Mouse (Mus musculus) hindbrain, embryonic 12.5 days (tissue): Measurements from ENCODE around the gene Ppp1r14b. TPM values are rescaled to one million over a fixed set of nuclear protein-coding genes. Genes with fewer than 3 reads are reported as not detected.
A peak's percentile ranks its signal among the peaks of the same experiment; 100 is the strongest.

ENCODE experiments used
- ATAC-seq: fragments of 200-750 bp; cut with Nextera tagmentation; 2 replicates; pipeline ENCODE4 v1.8.0; 2017; ENCODE audit warnings: moderate TSS enrichment; ENCODE audit not compliant: low FRiP score
- H3K27ac ChIP-seq: fragments of 300-500 bp; sonication (generic); 2 replicates; pipeline ENCODE4 v1.5.1; 2016; ENCODE audit warnings: mild to moderate bottlenecking
- H3K27me3 ChIP-seq: fragments of 300-500 bp; sonication (generic); 2 replicates; pipeline ENCODE4 v1.6.1; 2016; ENCODE audit warnings: mild to moderate bottlenecking
- H3K36me3 ChIP-seq: fragments of 300-500 bp; sonication (generic); 2 replicates; pipeline ENCODE4 v1.6.1; 2016; ENCODE audit warnings: mild to moderate bottlenecking
- H3K4me1 ChIP-seq: fragments of 300-500 bp; sonication (generic); 2 replicates; pipeline ENCODE4 v1.6.1; 2016
- H3K4me2 ChIP-seq: fragments of 300-500 bp; sonication (generic); replicated peaks from 2 replicates; pipeline ENCODE4 v1.6.1; 2016; ENCODE audit warnings: mild to moderate bottlenecking
- H3K4me3 ChIP-seq: fragments of 300-500 bp; sonication (generic); 2 replicates; pipeline ENCODE4 v1.5.1; 2016; ENCODE audit warnings: mild to moderate bottlenecking
- H3K9ac ChIP-seq: fragments of 300-500 bp; sonication (generic); 2 replicates; pipeline ENCODE4 v1.6.1; 2016; ENCODE audit warnings: mild to moderate bottlenecking, moderate library complexity
- H3K9me3 ChIP-seq: fragments of 300-500 bp; sonication (generic); replicated peaks from 2 replicates; pipeline ENCODE4 v1.6.1; 2016; ENCODE audit warnings: mild to moderate bottlenecking
- WGBS: fragments of 180-500 bp; shearing (Covaris S2); methylation state at CpG from one replicate; pipeline ENCODE4 v1.1.7; 2016; 5-methylcytosine and 5-hydroxymethylcytosine counted together
- polyA plus RNA-seq: library from polyadenylated mRNA; unstranded; fragments of >200 nt; fragmentation: Nextera tagmentation; extraction: Ambion mirVana; gene quantifications from 2 replicates; pipeline ENCODE4 v1.2.1, GENCODE M21; 2016

Gene Ppp1r14b
- polyA plus RNA-seq, 1 experiment from 2014 or later: 259 TPM

- H3K27me3 ChIP-seq: no peaks in the 10 kb centered on the region
- H3K4me1 ChIP-seq: peaks cover 22% of the 10 kb centered on the region
- H3K9ac ChIP-seq: peak overlapping the region; percentile 77
- ATAC-seq: no peak
- no peaks in the 10 kb centered on the region for H3K9me3 ChIP-seq
- peak overlapping the region; percentile 56 for H3K4me3 ChIP-seq
- H3K4me2 ChIP-seq: peak overlapping the region; percentile 95
- WGBS: 42% methylated on average over 5 of the region's 5 CpGs
- H3K36me3 ChIP-seq: peaks cover 4% of the 10 kb centered on the region; the same call in 1 of the 2 replicates
- H3K27ac ChIP-seq: peak overlapping the region; percentile 97; the same call in 1 of the 2 replicates
These were observed 24.8 kb upstream of the Ppp1r14b start for GRCm38 (mm10) chr19:6949951-6950350.

GRCm38 (mm10) chr19:6950613-6951153 lies 24.1 kb upstream of the Ppp1r14b start:
- ATAC-seq: peak; percentile 63
- WGBS: 0% methylated on average over 28 of the region's 28 CpGs

GRCm38 (mm10) chr19:6951381-6951968 lies 23.3 kb upstream of the Ppp1r14b start:
- ATAC-seq: peak; percentile 83
- H3K27ac ChIP-seq: peak overlapping the region; percentile 97
- H3K4me2 ChIP-seq: peak overlapping the region; percentile 95
- peak overlapping the region; percentile 77 for H3K9ac ChIP-seq
- peaks cover 12% of the 10 kb centered on the region; the same call in 1 of the 2 replicates for H3K36me3 ChIP-seq
- peak overlapping the region; percentile 56 for H3K4me3 ChIP-seq
- no peaks in the 10 kb centered on the region for H3K9me3 ChIP-seq
- H3K4me1 ChIP-seq: peaks cover 22% of the 10 kb centered on the region
- WGBS: under 1% methylated on average over 35 of the region's 35 CpGs
- H3K27me3 ChIP-seq: no peaks in the 10 kb centered on the region

More at GRCm38 (mm10) chr19:6950613-6951153, 24.1 kb upstream of the Ppp1r14b start:
- no peaks in the 10 kb centered on the region for H3K9me3 ChIP-seq
- peaks cover 9% of the 10 kb centered on the region; the same call in 1 of the 2 replicates for H3K36me3 ChIP-seq
- peak overlapping the region; percentile 56 for H3K4me3 ChIP-seq
- peak overlapping the region; percentile 77 for H3K9ac ChIP-seq
- no peaks in the 10 kb centered on the region for H3K27me3 ChIP-seq
- peak overlapping the region; percentile 95 for H3K4me2 ChIP-seq
- H3K27ac ChIP-seq: peak overlapping the region; percentile 97
- H3K4me1 ChIP-seq: peaks cover 22% of the 10 kb centered on the region

- Histone ChIP-seq H3K9me3 (no peaks in the 10 kb centered on the region), H3K9ac (peak overlapping the region; percentile 77), H3K27me3 (no peaks in the 10 kb centered on the region), H3K4me3 (peak overlapping the region; percentile 56), H3K4me1 (peaks cover 22% of the 10 kb centered on the region), H3K36me3 (peaks cover 12% of the 10 kb centered on the region; the same call in 1 of the 2 replicates), H3K4me2 (peak overlapping the region; percentile 95), H3K27ac (peak overlapping the region; percentile 97)
- 4% methylated on average over 31 of the region's 31 CpGs for WGBS
- ATAC-seq: peak; percentile 12; the same call in 1 of the 2 replicates
These were observed 22.6 kb upstream of the Ppp1r14b start for GRCm38 (mm10) chr19:6951994-6952711.

- Histone ChIP-seq H3K4me2 (peak overlapping the region; percentile 95), H3K36me3 (peaks cover 12% of the 10 kb centered on the region; the same call in 1 of the 2 replicates), H3K27ac (0 out of 2 replicates have a peak overlapping the region, but pooled peaks have one; percentile 26), H3K9me3 (no peaks in the 10 kb centered on the region), H3K27me3 (no peaks in the 10 kb centered on the region), H3K4me1 (peaks cover 22% of the 10 kb centered on the region), H3K4me3 (peak overlapping the region; percentile 56), H3K9ac (peak overlapping the region; percentile 77)
- ATAC-seq: no peak
- 28% methylated on average over 3 of the region's 3 CpGs for WGBS
These were observed 22.1 kb upstream of the Ppp1r14b start for GRCm38 (mm10) chr19:6952712-6953037.

GRCm38 (mm10) chr19:6954046-6954445 lies 20.7 kb upstream of the Ppp1r14b start:
- no peak for ATAC-seq
- WGBS: 56% methylated on average over 9 of the region's 9 CpGs
- Histone ChIP-seq H3K4me2 (no peak overlapping the region), H3K9ac (0 out of 2 replicates have a peak overlapping the region, but pooled peaks have one; percentile 18), H3K4me1 (peaks cover 22% of the 10 kb centered on the region), H3K9me3 (no peaks in the 10 kb centered on the region), H3K36me3 (peaks cover 12% of the 10 kb centered on the region; the same call in 1 of the 2 replicates), H3K4me3 (no peak overlapping the region), H3K27me3 (no peaks in the 10 kb centered on the region), H3K27ac (no peak overlapping the region)

GRCm38 (mm10) chr19:6955424-6955823 lies 19.3 kb upstream of the Ppp1r14b start:
- peaks cover 14% of the 10 kb centered on the region for H3K4me1 ChIP-seq
- H3K4me3 ChIP-seq: no peak overlapping the region
- ATAC-seq: no peak
- WGBS: 86% methylated on average over 7 of the region's 7 CpGs
- peaks cover 12% of the 10 kb centered on the region for H3K36me3 ChIP-seq
- H3K27me3 ChIP-seq: no peaks in the 10 kb centered on the region
- no peak overlapping the region for H3K27ac ChIP-seq
- no peak overlapping the region for H3K4me2 ChIP-seq
- H3K9ac ChIP-seq: 0 out of 2 replicates have a peak overlapping the region, but pooled peaks have one; percentile 4
- no peaks in the 10 kb centered on the region for H3K9me3 ChIP-seq

GRCm38 (mm10) chr19:6956461-6956860 lies 18.3 kb upstream of the Ppp1r14b start:
- ATAC-seq: no peak
- peaks cover 13% of the 10 kb centered on the region for H3K4me1 ChIP-seq
- H3K27me3 ChIP-seq: no peaks in the 10 kb centered on the region
- no peaks in the 10 kb centered on the region for H3K9me3 ChIP-seq
- H3K27ac ChIP-seq: no peak overlapping the region
- no peak overlapping the region for H3K4me3 ChIP-seq
- 75% methylated on average over 10 of the region's 10 CpGs for WGBS
- H3K36me3 ChIP-seq: peaks cover 12% of the 10 kb centered on the region
- no peak overlapping the region for H3K9ac ChIP-seq
- H3K4me2 ChIP-seq: no peak overlapping the region

GRCm38 (mm10) chr19:6968491-6969271 lies 6.1 kb upstream of the Ppp1r14b start:
- 14% methylated on average over 15 of the region's 15 CpGs for WGBS
- Histone ChIP-seq H3K27me3 (peaks cover 37% of the 10 kb centered on the region), H3K27ac (no peak overlapping the region), H3K4me1 (peaks cover 21% of the 10 kb centered on the region), H3K4me3 (peak overlapping the region; percentile 45), H3K9ac (0 out of 2 replicates have a peak overlapping the region, but pooled peaks have one; percentile 23), H3K36me3 (no peaks in the 10 kb centered on the region), H3K9me3 (no peaks in the 10 kb centered on the region), H3K4me2 (peak overlapping the region; percentile 56)
- no peak for ATAC-seq

GRCm38 (mm10) chr19:6969291-6969664 lies 5.5 kb upstream of the Ppp1r14b start:
- Histone ChIP-seq H3K4me3 (peak overlapping the region; percentile 45), H3K4me2 (peak overlapping the region; percentile 56), H3K9me3 (no peaks in the 10 kb centered on the region), H3K4me1 (peaks cover 24% of the 10 kb centered on the region), H3K27ac (no peak overlapping the region), H3K9ac (peak overlapping the region; percentile 61), H3K27me3 (peaks cover 37% of the 10 kb centered on the region), H3K36me3 (no peaks in the 10 kb centered on the region)
- under 1% methylated on average over 20 of the region's 20 CpGs for WGBS
- ATAC-seq: no peak

GRCm38 (mm10) chr19:6969665-6970381 lies 4.9 kb upstream of the Ppp1r14b start:
- Histone ChIP-seq H3K9ac (peak overlapping the region; percentile 61), H3K27me3 (peaks cover 37% of the 10 kb centered on the region), H3K36me3 (no peaks in the 10 kb centered on the region), H3K4me3 (peak overlapping the region; percentile 45), H3K4me2 (peak overlapping the region; percentile 56), H3K4me1 (peaks cover 24% of the 10 kb centered on the region), H3K27ac (no peak overlapping the region), H3K9me3 (no peaks in the 10 kb centered on the region)
- 1% methylated on average over 47 of the region's 55 CpGs for WGBS
- ATAC-seq: 0 out of 2 replicates have a peak, but pooled peaks have one; percentile 11
